Mouse (Mus musculus) layer of hippocampus, postnatal 25 days (tissue): ENCODE data around the gene Hivep3. TPM values are rescaled to one million over a fixed set of nuclear protein-coding genes. Genes with fewer than 3 reads are reported as not detected.
A peak's percentile ranks its signal among the peaks of the same experiment; 100 is the strongest.

Source experiments
- DNase-seq, 2 experiments: peaks; one replicate each; pipeline ENCODE4 v3.0.0; 2022; ENCODE audit warnings: mixed read lengths in 2 of 2, low spot score in 1 of 2; ENCODE audit errors: extremely low spot score in 1 of 2
- total RNA-seq, 2 experiments: library from RNA; stranded (reverse); gene quantifications; 2 replicates each; pipeline ENCODE4 v1.2.3; 2021

The Hivep3 gene
- total RNA-seq, 2 experiments from 2014 or later, result 37.9 to 57.4 TPM

DNA sequence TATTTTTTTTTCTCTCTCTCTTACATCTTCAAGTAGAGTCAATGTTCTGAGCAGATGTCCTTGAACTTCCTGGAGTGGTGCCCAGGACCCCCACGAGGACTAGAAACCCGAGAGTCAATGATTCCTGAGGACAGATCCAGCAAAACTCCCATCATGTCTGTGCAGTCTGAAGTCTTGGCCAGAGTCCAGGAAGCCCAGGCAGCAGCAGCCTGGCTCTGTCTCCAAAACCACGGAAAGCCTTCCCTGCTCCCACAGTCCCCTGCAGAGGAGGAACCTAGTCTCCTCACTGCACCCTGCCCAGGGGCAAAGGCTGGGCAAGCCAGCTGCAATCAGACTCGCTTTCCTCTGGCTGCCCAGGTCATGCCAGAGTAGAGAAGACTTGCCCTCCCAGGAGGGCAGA is 234.5 kb downstream of the Hivep3 start:
- DNase-seq, result peak in 1 of 2 experiments; percentile 48

DNA sequence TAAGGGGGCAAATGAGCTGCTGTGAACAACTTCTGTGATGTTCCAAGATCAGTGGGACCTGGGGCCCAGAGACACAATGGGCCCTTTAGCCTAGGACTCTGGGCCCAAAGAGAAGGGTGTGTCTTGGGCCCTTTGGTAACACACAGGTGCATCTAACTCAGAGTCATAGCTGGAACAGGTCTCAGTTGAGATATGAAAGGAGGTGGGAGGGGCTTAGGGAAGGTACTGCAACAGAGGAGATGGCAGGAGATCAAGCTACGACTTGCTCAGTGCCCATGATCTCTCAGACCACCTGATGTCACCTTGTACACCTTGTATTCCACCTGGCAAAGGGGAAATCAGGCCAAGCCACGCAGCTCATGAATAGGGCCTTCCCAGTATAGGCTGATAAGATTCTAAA is 235.3 kb downstream of the Hivep3 start:
- DNase-seq, result no peak

DNA sequence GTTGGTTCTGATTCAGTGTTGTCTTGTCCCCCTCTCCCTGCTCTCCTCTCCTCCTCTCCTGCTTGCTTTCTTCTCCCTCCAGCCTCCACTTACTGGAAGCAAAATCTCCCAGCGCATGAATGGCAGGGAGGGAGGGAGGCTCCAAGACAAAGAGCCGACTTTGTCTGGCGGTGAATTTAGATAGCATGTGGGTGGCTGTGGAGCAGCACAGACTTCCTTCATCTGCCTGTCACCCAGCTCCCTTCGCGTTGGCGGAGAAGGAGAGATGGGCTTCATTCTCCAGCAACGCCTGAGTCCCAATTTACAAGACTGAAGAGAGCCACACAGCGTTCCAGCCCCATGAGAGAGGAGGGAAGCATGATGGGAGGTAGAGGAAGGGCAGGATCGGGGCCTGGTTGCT is 236.6 kb downstream of the Hivep3 start:
- no peak for DNase-seq

DNA sequence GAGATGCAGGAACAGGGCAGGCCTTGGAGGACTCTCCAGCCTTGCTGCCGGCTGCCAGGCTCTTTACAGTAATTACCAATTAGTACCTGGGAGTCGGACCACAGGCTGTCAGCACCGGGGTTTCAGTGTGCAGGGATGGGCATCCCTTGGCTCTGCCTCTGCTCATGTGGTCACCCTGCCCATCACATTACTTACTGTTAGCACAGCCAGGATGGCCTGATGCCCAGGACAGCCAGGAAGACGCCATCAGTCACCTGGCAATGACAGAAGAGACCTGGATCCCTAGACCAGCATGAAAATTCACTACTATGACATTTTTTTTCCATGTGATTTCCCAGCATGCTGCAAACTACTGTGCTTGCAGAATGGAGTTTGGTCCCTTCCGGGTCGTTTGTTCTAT is 238.8 kb downstream of the Hivep3 start:
- DNase-seq, result no peak

DNA sequence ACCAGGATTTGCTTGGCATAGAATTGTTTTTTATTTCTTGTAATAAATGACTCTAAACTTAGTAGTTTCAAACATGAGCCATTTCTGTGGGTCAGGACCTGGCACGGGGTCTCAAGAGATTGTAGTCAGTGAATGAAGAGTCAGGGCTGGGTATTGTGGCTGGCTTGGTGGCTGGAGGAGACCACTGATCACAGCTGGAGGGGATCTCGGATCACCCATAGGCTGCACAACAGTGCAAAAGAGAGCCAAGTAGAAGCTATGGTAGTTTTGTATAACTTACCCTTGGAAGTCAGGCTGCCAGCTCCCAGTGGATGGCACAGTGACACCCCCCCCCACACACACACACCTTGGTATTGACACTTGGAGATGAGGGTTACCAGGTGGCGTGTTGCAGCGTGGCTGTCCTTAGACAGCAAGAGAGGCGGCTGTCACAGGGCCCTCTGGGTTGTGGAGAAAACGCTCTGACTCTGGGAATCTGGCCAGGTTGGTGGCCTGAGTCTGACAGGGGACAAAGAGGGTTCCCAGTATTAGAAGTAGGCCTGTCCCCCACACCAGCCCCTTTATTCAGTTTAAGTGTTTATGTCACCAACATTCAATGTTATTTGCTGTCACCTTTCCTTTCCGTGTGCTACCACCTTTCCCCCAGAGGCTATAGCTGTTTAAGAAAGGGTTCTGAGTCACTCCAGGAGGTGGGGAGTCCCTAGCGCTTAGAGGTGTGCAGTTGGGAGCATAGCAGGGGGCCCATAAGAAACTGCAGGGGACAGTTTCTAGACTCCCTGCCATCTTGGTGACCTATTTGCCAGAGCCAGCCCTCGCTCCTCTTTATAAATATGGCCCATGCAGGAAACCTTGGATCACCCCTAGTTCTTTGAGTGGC is 240.4 kb downstream of the Hivep3 start:
- no peak for DNase-seq

DNA sequence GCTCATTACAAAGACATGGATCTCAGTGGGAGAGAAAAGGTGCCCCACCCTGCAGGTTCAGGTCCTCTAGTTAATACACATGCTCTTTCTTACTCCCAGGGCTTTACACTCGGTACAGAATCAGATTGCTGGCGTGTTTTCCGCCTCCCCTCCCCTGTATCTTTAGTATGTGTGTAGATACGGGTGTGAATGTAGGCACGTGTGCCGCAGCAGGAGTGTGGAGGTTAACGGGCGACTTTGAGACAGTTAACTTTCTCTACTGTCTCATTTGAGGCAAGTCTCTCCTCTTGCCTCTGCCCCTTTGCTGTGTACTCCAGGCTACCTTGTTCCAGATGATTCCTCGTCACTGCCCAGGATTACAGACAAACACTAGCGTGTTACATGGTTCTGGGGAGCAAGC is 241.7 kb downstream of the Hivep3 start:
- no peak for DNase-seq

DNA sequence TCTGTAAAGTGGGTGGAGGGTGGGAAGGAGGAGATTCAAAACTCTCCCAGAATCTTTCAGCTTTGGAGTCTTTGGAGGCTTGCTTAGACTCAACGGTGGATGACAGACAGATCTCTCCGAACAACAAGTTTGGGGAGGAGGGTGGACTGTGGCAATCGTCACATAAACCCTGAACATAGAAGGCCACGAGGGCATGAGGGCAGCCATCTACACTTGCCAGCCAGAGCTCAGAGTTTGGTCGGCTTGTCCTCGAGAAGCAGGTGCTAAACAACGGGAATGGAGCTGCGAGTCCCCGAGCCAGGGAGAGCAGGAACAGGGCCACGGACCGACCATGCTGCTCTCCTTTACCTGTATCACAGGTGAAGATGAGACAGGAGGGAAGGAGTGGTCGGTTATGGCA is 242.2 kb downstream of the Hivep3 start:
- no peak for DNase-seq

DNA sequence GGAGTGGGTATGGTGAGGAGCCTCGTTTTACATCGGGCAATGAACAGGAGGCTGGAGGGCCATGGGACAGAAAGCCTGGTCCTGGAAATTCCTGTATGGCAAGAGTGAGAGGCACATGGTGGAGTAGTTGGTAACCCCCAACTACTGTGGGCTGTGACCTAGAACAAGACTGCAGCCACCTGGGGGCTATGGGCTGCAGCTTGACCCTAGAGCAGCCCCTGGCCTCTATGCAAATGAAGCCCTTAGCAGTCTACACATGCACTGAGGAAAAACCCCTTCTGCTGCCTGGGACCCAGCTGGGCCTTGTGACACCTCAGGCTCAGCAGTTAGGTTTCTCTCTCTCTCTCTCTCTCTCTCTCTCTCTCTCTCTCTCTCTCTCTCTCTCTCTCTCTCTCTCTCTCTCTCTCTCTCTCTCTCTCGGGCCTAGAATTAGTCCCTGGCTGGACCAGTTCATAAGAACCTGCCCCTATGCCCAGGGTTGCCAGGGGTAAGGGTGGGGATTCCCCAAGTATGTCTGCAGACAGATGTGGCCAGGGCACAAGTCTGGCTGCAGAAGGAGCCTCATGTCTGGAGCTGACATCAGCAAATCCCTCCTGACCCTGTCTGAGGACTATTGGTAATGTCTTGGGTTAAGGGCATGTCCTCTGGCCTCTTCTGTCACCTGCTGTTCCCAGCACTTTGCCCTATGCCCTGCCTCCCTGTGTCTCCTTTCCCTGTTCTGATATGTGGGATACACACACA is 243.0 kb downstream of the Hivep3 start:
- no peak for DNase-seq

DNA sequence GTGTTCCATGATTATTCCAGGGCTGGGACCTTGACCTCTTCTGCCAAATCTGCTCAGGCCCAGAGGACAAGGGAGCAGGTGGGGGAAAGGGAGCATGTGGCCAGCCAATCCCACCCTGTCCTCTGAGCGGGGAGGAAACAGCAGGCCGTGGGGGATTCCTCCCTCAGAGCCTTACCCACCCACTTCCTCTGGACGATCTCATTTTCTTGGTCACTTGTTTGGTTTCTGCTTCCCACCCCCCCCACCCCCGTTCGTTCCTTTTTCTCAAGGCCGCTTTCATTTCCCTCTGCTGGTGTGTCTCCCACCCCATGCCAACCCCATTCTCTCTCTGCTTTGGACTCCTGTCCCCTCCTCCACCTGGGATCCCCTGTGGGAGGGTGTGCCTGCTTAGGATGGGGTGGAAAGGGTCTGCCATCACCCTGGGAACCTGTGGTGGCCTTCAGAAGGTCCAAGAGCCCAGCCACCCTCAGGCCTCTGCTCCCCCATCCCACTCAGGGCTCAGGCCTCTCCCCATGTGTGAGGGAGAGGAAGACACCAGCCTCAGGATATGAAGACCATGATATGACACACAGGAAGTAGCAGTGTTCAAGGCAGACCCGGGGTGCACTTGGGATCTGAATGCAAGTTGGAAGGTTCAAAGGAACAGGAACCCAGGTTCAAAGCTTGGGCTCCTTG is 244.4 kb downstream of the Hivep3 start:
- no peak for DNase-seq

DNA sequence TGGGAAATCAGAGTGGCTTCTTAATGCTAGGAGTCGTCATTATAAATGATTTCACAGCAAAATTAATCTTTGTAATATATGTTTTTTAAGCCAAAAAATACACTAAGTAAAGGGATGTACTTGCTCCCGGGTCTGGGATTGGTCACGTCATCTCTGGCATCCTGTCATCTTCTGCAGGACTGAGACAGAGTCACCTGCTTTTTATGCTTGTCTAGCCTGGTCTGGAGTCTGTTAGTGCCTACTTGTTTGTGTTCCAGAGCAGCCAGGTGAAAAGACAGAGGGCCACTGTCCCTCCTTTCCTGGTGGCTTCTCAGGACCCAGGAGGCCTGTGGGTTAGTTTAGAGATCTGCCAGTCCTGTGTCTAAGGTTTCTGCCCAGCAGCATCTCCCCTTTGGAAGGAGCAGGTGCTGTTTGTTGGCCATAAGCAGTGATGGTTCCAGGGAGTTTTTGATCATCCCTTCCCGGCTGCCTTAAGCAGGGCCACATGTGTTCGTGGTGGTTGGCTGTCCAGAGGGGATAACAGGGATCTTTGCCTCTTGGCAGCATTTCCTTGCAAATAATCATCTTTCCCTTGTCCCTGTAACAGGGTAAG is 245.8 kb downstream of the Hivep3 start:
- no peak for DNase-seq

DNA sequence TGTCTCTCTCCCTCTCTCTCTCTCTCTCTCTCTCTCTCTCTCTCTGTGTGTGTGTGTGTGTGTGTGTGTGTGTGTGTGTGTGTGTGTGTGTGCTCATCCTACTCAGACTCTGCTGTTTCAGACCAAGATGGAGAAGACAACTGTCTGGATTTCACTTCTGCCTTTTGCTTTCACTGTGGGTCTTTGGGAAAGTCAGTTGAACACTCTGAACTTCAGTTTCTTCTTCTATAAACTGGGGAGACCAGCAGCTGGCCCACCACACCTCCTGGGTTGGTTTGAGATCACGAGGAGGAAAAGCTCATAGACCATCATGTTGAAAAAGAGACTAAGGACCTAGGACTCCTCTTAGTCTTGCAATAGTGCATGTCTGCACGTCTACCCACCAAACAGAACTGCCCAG is 246.3 kb downstream of the Hivep3 start:
- DNase-seq, result no peak

DNA sequence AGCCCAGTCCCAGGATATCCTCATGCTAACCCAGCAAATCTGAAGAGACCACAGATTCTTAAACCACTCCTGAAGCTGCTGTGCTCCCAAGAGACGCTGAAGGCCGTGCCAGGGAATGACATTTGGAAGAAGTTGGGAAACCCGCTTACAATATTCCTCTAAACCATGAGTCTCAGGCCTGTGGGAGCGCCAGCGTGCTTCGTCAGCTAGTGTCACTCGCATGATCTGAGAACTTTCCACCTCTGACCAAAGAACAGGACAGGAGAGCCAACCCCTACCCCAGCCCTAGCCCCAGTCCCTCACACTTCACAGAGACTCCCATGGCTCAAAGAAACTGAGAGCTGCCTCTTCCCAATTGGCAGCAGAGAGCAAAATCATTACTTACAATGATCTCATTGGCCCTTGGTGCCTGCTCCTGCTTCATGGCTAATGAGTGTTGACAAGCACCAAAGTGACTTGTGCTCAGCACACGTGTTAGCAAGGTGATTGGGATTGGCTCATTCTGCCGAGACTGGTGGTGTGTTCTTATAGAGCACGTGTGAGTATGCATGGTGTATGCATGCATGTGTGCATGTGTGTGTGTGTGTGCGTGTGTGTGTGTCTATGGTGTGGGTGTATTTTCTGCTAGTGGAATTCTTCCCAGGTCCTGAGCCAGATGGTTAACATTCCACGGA is 247.6 kb downstream of the Hivep3 start:
- no peak for DNase-seq

DNA sequence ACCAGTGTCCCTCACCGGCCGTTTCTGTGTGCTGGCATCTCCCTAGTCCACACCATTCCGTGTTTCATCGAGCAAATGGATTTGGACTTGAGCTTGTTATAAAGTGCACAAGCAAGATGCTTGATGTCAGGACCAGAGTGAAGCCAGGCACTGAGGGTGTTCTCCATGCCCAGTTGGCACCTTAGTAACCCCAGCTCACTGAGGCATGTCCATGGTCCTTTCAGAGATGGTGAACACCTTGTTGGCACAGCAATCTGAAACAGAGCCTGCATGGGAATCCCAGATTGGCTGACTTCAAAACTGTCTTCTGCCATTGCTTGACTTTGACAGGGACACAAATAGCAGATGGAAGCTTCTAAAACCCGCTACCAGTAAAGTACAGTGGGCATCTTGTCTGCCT is 252.5 kb downstream of the Hivep3 start:
- no peak for DNase-seq

DNA sequence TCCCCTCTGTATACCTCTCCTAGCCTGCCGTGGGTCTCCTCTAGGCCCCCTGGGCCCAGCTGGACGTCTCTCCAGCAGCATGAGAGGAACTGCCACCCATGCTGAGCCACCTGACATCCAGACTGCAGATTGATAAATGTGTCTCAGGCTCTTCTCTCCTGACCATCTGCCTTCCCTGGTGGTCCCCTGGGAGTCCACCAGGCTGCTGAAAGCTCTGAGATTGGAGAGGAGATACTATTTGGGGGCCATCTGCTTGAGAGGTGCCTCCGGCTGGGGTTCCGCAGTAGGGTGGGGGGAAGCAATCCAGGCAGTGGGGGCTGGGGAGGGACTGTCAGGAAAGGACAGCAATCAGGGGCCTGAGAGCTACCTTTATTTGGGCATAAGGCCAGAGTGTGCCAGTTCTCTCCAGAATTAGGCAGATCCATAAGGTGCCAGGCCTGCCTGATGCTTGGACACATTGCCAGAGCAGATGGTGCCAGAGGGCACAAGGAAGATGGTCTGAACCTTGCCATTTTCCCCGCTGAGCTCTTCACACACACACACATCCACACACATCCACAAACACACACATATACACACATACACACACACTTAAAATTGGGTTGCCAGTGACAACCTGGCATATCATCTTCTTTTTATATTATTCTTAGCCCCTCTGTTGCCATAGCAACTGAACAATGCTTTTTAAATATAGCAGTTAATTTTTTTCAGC is 253.2 kb downstream of the Hivep3 start:
- no peak for DNase-seq

DNA sequence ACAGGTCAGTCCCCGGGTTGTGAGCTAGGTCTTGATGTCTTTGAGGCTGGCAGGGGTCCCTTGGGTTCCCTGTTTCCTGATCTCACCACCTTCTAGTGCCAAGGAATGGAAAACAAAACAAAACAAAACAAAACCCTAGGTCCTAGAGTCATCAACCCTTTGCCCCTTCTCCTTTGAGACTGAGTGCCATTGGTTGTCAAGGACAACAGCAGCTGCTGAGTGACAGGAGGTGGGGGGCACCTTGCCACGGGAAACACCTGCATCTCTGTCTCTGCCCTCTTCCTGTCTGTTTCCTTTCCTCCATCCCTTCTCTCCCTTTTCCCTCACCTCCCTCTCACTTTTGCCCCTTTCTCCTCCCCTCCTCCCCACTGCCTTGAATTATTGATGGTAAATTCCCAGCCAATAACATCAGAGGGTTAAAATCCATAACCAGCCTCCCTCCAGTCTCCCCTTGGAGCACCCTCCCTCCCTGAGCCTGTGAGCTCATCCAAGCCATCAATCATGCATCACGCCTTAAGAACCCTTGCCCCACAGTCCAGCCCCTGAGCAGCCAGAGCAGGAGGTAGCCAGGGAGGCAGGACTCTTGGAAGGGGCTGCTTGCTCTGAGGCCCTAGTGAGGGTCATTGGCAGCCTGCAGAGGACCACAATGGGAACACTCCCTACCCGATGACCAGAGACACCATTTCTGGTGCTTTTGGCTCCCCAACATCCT is 253.9 kb downstream of the Hivep3 start:
- no peak for DNase-seq

DNA sequence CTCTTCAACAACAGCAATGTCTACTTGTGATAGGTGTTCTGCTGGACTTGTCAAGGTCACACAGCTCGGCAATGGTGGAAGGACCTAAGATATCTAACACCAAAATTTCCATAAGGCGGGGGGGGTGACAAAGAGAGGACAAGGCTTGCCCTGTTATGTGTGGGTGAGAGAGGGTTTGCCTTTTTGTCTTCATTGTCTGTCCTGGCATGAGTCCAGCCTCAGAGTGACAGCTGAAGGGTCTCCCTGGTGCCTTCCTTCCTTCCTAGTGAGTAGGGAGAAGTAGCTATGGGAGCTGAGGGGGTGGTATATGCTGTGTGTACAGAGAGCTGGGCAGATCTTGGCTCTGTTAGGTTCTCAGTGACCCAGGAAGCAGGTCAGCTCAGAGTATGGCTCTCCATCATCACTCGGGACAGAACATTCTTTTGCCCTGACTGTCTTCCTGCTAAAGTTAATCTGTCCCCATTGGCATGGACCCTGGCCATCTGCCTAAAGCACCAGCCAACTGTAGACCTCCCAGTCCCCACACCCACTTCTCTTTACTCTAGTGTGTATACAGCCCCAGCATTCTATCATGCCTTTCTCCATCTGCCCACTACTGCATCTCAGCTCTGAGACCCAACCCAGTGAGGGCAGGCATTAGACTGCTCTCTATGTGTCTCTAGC is 255.6 kb downstream of the Hivep3 start:
- DNase-seq, result no peak

DNA sequence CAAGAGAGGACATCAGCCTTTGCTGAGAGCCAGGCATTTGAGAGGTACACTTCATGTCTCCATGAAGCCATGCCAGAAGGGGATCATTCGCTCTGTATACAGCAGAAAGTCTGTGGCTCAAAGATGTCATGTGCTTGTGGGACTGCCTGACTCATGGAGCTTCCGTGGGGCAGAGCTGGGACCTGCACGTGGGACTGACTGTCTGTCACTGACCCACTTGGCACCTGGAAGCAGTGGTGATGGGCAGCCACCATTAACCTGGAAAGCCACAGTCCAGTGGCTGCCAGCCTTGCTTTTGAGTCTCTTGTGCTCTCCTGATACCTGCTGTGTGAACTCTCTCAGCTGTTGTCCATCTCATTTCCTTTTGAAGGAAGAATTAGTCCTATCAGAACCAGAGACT is 256.8 kb downstream of the Hivep3 start:
- DNase-seq, result no peak

DNA sequence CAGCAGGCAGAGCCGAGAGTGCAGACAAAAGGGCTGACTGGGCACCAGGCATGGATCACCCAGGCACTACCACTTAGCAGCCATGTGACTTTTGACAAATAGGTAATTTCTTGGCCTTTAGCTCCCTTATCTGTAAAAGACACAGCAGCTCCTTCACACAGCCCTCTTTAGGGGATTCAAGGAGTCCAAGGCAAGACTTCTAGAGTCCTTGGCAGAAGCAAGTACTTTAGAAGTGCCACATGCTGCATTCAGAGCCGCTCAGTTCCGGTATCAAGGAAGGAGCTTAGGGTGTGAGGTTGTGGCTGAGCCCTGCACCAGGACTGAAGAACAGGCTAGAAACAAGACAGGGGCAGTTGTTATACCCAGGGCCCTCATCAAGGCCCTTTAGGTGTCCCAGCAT is 257.3 kb downstream of the Hivep3 start:
- DNase-seq, result no peak

DNA sequence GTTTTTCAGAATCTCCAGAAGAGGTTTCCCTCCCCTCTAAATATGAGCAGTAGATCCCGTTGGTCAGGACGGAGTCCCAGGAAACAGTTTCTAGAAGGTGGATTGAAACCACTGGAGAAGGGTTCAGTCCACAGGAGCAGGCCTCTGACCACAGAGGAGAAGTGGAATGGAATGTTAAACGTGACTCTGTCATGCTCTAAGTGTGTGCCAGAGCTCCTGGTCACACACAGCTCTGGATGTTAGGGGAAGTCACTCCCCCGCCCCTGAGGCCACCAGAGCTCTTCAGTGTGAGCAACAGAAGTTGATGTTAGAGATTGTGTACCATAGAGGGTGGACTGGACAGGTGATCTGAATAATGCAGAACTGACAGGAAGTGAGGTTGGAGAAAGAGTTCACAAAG is 258.2 kb downstream of the Hivep3 start:
- DNase-seq, result no peak
